Mouse (Mus musculus): ENCODE results near the gene Nox4. TPM values are rescaled to one million over a fixed set of nuclear protein-coding genes. Genes with fewer than 3 reads are reported as not detected.

Nox4 gene
- 3.5 and 3.6 TPM in 2 replicates for polyA plus RNA-seq (2016; fragmentation: Nextera tagmentation; extraction: Ambion mirVana)

- Histone ChIP-seq H3K4me1 (no peaks in the 10 kb centered on the region), H3K27ac (peak within 1 kb of the TSS; percentile 87), H3K36me3 (no peaks in the 10 kb centered on the region), H3K27me3 (ENCODE audit: insufficient read depth, poor library complexity, severe bottlenecking) (no peaks in the 10 kb centered on the region), H3K9me3 (no peaks in the 10 kb centered on the region), H3K4me3 (peak within 1 kb of the TSS; percentile 79)
- DNase-seq (ENCODE audit: low spot score): no peak
- WGBS: 9% methylated on average over 18 of the region's 18 CpGs
These were observed at the start of gene Nox4 for GRCm38 (mm10) chr7:87245856-87246579. TSS of gene Nox4 (plus strand) at chr7:87246096.

GRCm38 (mm10) chr7:87204751-87205150 lies 41.1 kb upstream of the Nox4 start:
- H3K27me3 ChIP-seq (ENCODE audit: insufficient read depth, poor library complexity, severe bottlenecking): no peaks in the 10 kb centered on the region
- no peak for DNase-seq (ENCODE audit: low spot score)
- H3K27ac ChIP-seq: no peak overlapping the region
- no peaks in the 10 kb centered on the region for H3K9me3 ChIP-seq
- no peaks in the 10 kb centered on the region for H3K36me3 ChIP-seq
- H3K4me3 ChIP-seq: no peak overlapping the region
- no peaks in the 10 kb centered on the region for H3K4me1 ChIP-seq

- H3K27ac ChIP-seq: no peak overlapping the region
- H3K36me3 ChIP-seq: no peaks in the 10 kb centered on the region
- H3K4me1 ChIP-seq: no peaks in the 10 kb centered on the region
- no peak for DNase-seq (ENCODE audit: low spot score)
- H3K27me3 ChIP-seq (ENCODE audit: insufficient read depth, poor library complexity, severe bottlenecking): no peaks in the 10 kb centered on the region
- H3K4me3 ChIP-seq: no peak overlapping the region
- H3K9me3 ChIP-seq: no peaks in the 10 kb centered on the region
These were observed 24.2 kb upstream of the Nox4 start for GRCm38 (mm10) chr7:87221712-87222111.

- Histone ChIP-seq H3K36me3 (no peaks in the 10 kb centered on the region), H3K27ac (no peak overlapping the region)
- 79% methylated on average over 2 of the region's 2 CpGs for WGBS
These were observed 23.1 kb upstream of the Nox4 start for GRCm38 (mm10) chr7:87222751-87223150.

GRCm38 (mm10) chr7:87225617-87226016 lies 20.3 kb upstream of the Nox4 start:
- H3K27ac ChIP-seq: no peak overlapping the region
- WGBS: 44% methylated on average over 2 of the region's 2 CpGs
- H3K36me3 ChIP-seq: no peaks in the 10 kb centered on the region
- no peak for DNase-seq (ENCODE audit: low spot score)
- no peak overlapping the region for H3K4me3 ChIP-seq
- no peaks in the 10 kb centered on the region for H3K9me3 ChIP-seq
- no peaks in the 10 kb centered on the region for H3K4me1 ChIP-seq
- H3K27me3 ChIP-seq (ENCODE audit: insufficient read depth, poor library complexity, severe bottlenecking): no peaks in the 10 kb centered on the region

More at GRCm38 (mm10) chr7:87222751-87223150, 23.1 kb upstream of the Nox4 start:
- DNase-seq (ENCODE audit: low spot score): no peak
- Histone ChIP-seq H3K9me3 (no peaks in the 10 kb centered on the region), H3K4me3 (no peak overlapping the region), H3K4me1 (no peaks in the 10 kb centered on the region), H3K27me3 (ENCODE audit: insufficient read depth, poor library complexity, severe bottlenecking) (no peaks in the 10 kb centered on the region)

- H3K27ac ChIP-seq: no peak overlapping the region
These were observed 18.6 kb upstream of the Nox4 start for GRCm38 (mm10) chr7:87227051-87227948.

GRCm38 (mm10) chr7:87229502-87229901 lies 16.4 kb upstream of the Nox4 start:
- H3K4me3 ChIP-seq: no peak overlapping the region
- H3K4me1 ChIP-seq: no peaks in the 10 kb centered on the region
- no peaks in the 10 kb centered on the region for H3K9me3 ChIP-seq
- WGBS: 89% methylated on average over 1 of the region's 1 CpGs
- H3K27me3 ChIP-seq (ENCODE audit: insufficient read depth, poor library complexity, severe bottlenecking): no peaks in the 10 kb centered on the region
- no peak overlapping the region for H3K27ac ChIP-seq
- DNase-seq (ENCODE audit: low spot score): no peak
- H3K36me3 ChIP-seq: no peaks in the 10 kb centered on the region

More at GRCm38 (mm10) chr7:87227051-87227948, 18.6 kb upstream of the Nox4 start:
- H3K9me3 ChIP-seq: no peaks in the 10 kb centered on the region
- WGBS: 79% methylated on average over 4 of the region's 4 CpGs
- H3K36me3 ChIP-seq: no peaks in the 10 kb centered on the region
- no peaks in the 10 kb centered on the region for H3K4me1 ChIP-seq
- no peaks in the 10 kb centered on the region for H3K27me3 ChIP-seq (ENCODE audit: insufficient read depth, poor library complexity, severe bottlenecking)
- DNase-seq (ENCODE audit: low spot score): no peak
- no peak overlapping the region for H3K4me3 ChIP-seq

GRCm38 (mm10) chr7:87241139-87241538 lies 4.8 kb upstream of the Nox4 start:
- Histone ChIP-seq H3K4me1 (no peaks in the 10 kb centered on the region), H3K27ac (no peak overlapping the region), H3K4me3 (no peak overlapping the region), H3K27me3 (ENCODE audit: insufficient read depth, poor library complexity, severe bottlenecking) (no peaks in the 10 kb centered on the region), H3K36me3 (no peaks in the 10 kb centered on the region), H3K9me3 (no peaks in the 10 kb centered on the region)
- WGBS: 75% methylated on average over 1 of the region's 1 CpGs
- DNase-seq (ENCODE audit: low spot score): no peak

GRCm38 (mm10) chr7:87246580-87246934 lies 661 bp downstream of the Nox4 start:
- Histone ChIP-seq H3K9me3 (no peaks in the 10 kb centered on the region), H3K27ac (peak overlapping the region; percentile 87), H3K27me3 (ENCODE audit: insufficient read depth, poor library complexity, severe bottlenecking) (no peaks in the 10 kb centered on the region), H3K4me1 (no peaks in the 10 kb centered on the region), H3K4me3 (peak overlapping the region; percentile 79), H3K36me3 (no peaks in the 10 kb centered on the region)
- under 1% methylated on average over 29 of the region's 30 CpGs for WGBS
- peak; percentile 84 for DNase-seq (ENCODE audit: low spot score)

- DNase-seq (ENCODE audit: low spot score): no peak
- Histone ChIP-seq H3K27ac (peak overlapping the region; percentile 87), H3K27me3 (ENCODE audit: insufficient read depth, poor library complexity, severe bottlenecking) (no peaks in the 10 kb centered on the region), H3K4me3 (peak overlapping the region; percentile 79), H3K9me3 (no peaks in the 10 kb centered on the region), H3K4me1 (no peaks in the 10 kb centered on the region), H3K36me3 (no peaks in the 10 kb centered on the region)
- WGBS: 61% methylated on average over 1 of the region's 1 CpGs
These were observed 1.0 kb downstream of the Nox4 start for GRCm38 (mm10) chr7:87246940-87247339.

- Histone ChIP-seq H3K4me3 (no peak overlapping the region), H3K4me1 (no peaks in the 10 kb centered on the region), H3K36me3 (no peaks in the 10 kb centered on the region), H3K27me3 (ENCODE audit: insufficient read depth, poor library complexity, severe bottlenecking) (no peaks in the 10 kb centered on the region), H3K27ac (no peak overlapping the region), H3K9me3 (no peaks in the 10 kb centered on the region)
- no peak for DNase-seq (ENCODE audit: low spot score)
- WGBS: 35% methylated on average over 1 of the region's 1 CpGs
These were observed 2.0 kb downstream of the Nox4 start for GRCm38 (mm10) chr7:87247926-87248325.

- no peak overlapping the region for H3K4me3 ChIP-seq
- no peaks in the 10 kb centered on the region for H3K4me1 ChIP-seq
- H3K27ac ChIP-seq: no peak overlapping the region
- H3K36me3 ChIP-seq: no peaks in the 10 kb centered on the region
- 74% methylated on average over 4 of the region's 4 CpGs for WGBS
- no peaks in the 10 kb centered on the region for H3K9me3 ChIP-seq
- DNase-seq (ENCODE audit: low spot score): no peak
- no peaks in the 10 kb centered on the region for H3K27me3 ChIP-seq (ENCODE audit: insufficient read depth, poor library complexity, severe bottlenecking)
These were observed 6.2 kb downstream of the Nox4 start for GRCm38 (mm10) chr7:87252071-87252470.

GRCm38 (mm10) chr7:87277225-87277624 lies 31.3 kb downstream of the Nox4 start:
- Histone ChIP-seq H3K4me1 (no peaks in the 10 kb centered on the region), H3K9me3 (no peaks in the 10 kb centered on the region), H3K27ac (no peak overlapping the region), H3K27me3 (ENCODE audit: insufficient read depth, poor library complexity, severe bottlenecking) (no peaks in the 10 kb centered on the region), H3K4me3 (no peak overlapping the region), H3K36me3 (no peaks in the 10 kb centered on the region)
- 2% methylated on average over 1 of the region's 1 CpGs for WGBS
- DNase-seq (ENCODE audit: low spot score): no peak

All from heart, embryonic 10.5 days (tissue).